Mouse (Mus musculus) myocyte (in vitro differentiated cells): Measurements from ENCODE around the gene Zan. TPM values are rescaled to one million over a fixed set of nuclear protein-coding genes. Genes with fewer than 3 reads are reported as not detected.

Source experiments
- H3K27me3 ChIP-seq: one replicate; pipeline ENCODE4 v1.6.1; 2011; ENCODE audit not compliant: control insufficient read depth, insufficient read depth, insufficient read length
- H3K36me3 ChIP-seq: one replicate; pipeline ENCODE4 v1.6.1; 2011; ENCODE audit not compliant: control insufficient read depth, insufficient read depth
- H3K4me2 ChIP-seq: one replicate; pipeline ENCODE4 v1.6.1; 2011; ENCODE audit warnings: low read depth, control low read depth
- H3K4me3 ChIP-seq: one replicate; pipeline ENCODE4 v1.5.1; 2011; ENCODE audit warnings: mild to moderate bottlenecking, control low read depth, moderate library complexity
- H3K79me2 ChIP-seq: one replicate; pipeline ENCODE4 v1.6.1; 2011; ENCODE audit not compliant: control insufficient read depth, insufficient read depth
- H3ac ChIP-seq: one replicate; pipeline ENCODE4 v1.6.1; 2011; ENCODE audit not compliant: control insufficient read depth, insufficient read length
- CEBPB ChIP-seq: IDR thresholded peaks from 2 replicates; pipeline ENCODE4 v1.6.1; 2011; ENCODE audit warnings: mild to moderate bottlenecking, moderate library complexity; ENCODE audit not compliant: poor library complexity, insufficient read depth, severe bottlenecking
- E2F4 ChIP-seq: IDR thresholded peaks from one replicate; pipeline ENCODE4 v1.6.1; 2011; ENCODE audit warnings: mild to moderate bottlenecking, control low read depth, moderate library complexity; ENCODE audit not compliant: insufficient read depth
- MAX ChIP-seq: IDR thresholded peaks from one replicate; pipeline ENCODE4 v1.6.1; 2011; ENCODE audit warnings: low read depth, mild to moderate bottlenecking, control low read depth
- MYOD1 ChIP-seq, 3 experiments: IDR thresholded peaks; one replicate each; pipeline ENCODE4 v1.6.1; 2011; ENCODE audit warnings: control low read depth in 2 of 3, low read depth in 2 of 3, mild to moderate bottlenecking in 2 of 3, moderate library complexity in 1 of 3; ENCODE audit not compliant: insufficient read length in 2 of 3, control insufficient read depth in 1 of 3
- MYOG ChIP-seq, 3 experiments: IDR thresholded peaks; one replicate each; pipeline ENCODE4 v1.6.1; 2011; ENCODE audit warnings: control low read depth in 2 of 3, low read depth in 2 of 3, mild to moderate bottlenecking in 2 of 3; ENCODE audit not compliant: insufficient read length in 2 of 3, control insufficient read depth in 1 of 3, insufficient read depth in 1 of 3
- POLR2A ChIP-seq: IDR thresholded peaks from one replicate; pipeline ENCODE4 v1.6.1; 2011; ENCODE audit warnings: low read depth, mild to moderate bottlenecking, control low read depth, moderate library complexity; ENCODE audit not compliant: insufficient read length
- POLR2AphosphoS2 ChIP-seq: IDR thresholded peaks from one replicate; pipeline ENCODE4 v1.6.1; 2011; ENCODE audit warnings: low read depth, control low read depth; ENCODE audit not compliant: insufficient read length
- REST ChIP-seq: IDR thresholded peaks from one replicate; pipeline ENCODE4 v1.6.1; 2011; ENCODE audit warnings: mild to moderate bottlenecking, control low read depth, moderate library complexity; ENCODE audit not compliant: insufficient read depth, insufficient read length
- SRF ChIP-seq: IDR thresholded peaks from one replicate; pipeline ENCODE4 v1.6.1; 2011; ENCODE audit warnings: low read depth; ENCODE audit not compliant: control insufficient read depth, insufficient read length
- TCF12 ChIP-seq: IDR thresholded peaks from one replicate; pipeline ENCODE4 v1.6.1; 2011; ENCODE audit warnings: mild to moderate bottlenecking, control low read depth; ENCODE audit not compliant: poor library complexity, insufficient read depth, severe bottlenecking
- TCF3 ChIP-seq: IDR thresholded peaks from one replicate; pipeline ENCODE4 v1.6.1; 2011; ENCODE audit warnings: low read depth, control low read depth; ENCODE audit not compliant: insufficient read length
- USF1 ChIP-seq: IDR thresholded peaks from one replicate; pipeline ENCODE4 v1.6.1; 2011; ENCODE audit warnings: low read depth, mild to moderate bottlenecking, control low read depth, moderate library complexity
- polyA plus RNA-seq: library from polyadenylated mRNA; unstranded; fragments of >200 nt; fragmentation: generic; extraction: Trizol; gene quantifications from one replicate; pipeline ENCODE4 v1.2.1, GENCODE M21; 2012; ENCODE audit warnings: missing spikeins

Zan gene
- polyA plus RNA-seq, 1 experiment, result 0.01 TPM

DNA sequence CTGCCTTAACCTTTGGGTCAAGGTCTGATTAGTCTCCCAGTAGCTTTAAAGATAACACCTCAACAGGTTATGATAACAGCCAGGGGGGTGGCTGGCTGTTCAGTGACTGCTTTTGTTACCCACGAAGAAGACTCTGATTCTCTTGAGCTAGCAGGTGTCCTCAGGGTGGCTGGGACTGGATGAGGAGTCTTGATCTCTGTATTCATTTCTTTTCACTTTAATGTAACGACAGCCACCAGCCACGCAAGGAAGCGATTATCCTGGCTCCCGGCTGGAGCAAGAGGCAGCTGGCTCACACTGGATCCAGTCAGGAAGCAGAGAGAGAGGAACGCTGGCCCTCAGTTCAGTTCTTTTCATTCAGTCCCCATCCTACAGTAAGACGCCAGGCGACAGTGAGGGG lies 139.7 kb downstream of the Zan start:
- peak overlapping the region; percentile 28 for H3K4me3 ChIP-seq
- H3K27me3 ChIP-seq, result no peaks in the 10 kb centered on the region
- H3K4me2 ChIP-seq, result peak overlapping the region; percentile 74
- no peak overlapping the region for H3ac ChIP-seq
- no peaks in the 10 kb centered on the region for H3K36me3 ChIP-seq
- H3K79me2 ChIP-seq, result no peaks in the 10 kb centered on the region
- TF ChIP-seq POLR2A, result no peak
- TF ChIP-seq USF1, result no peak
- TF ChIP-seq MYOD1 (IDR thresholded peaks at IDR 0.05; ENCODE audit: control insufficient read depth in 1 of 3, insufficient read length in 2 of 3, low read depth in 2 of 3), result no peak
- no peak for TF ChIP-seq TCF12
- no peak for TF ChIP-seq POLR2AphosphoS2
- TF ChIP-seq TCF3, result no peak
- no peak for TF ChIP-seq E2F4
- no peak for TF ChIP-seq CEBPB
- TF ChIP-seq REST, result no peak
- no peak for TF ChIP-seq MYOG (IDR thresholded peaks at IDR 0.05; ENCODE audit: control insufficient read depth in 1 of 3, insufficient read depth in 1 of 3, insufficient read length in 2 of 3, low read depth in 2 of 3)
- no peak for TF ChIP-seq SRF
- TF ChIP-seq MAX, result no peak

DNA sequence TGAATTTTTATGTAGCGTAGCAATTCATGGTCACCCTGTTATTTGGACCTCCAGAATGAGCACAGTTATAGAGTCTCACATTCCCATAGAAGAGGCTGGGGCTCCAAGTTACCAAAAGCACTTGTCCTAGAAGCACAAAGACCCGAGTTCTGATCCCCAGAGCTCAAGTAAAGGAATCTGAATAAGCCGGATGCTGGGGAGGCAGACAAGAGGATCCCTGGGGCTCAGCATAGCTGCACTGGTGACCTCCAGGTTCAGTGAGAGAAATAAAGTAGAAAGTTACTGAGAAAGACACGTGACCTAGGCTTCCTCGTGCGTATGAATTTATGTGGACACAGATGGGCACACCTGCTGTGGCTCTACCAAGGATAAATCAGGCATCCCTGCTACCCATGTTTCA lies 141.8 kb downstream of the Zan start:
- no peak overlapping the region for H3K4me2 ChIP-seq
- no peaks in the 10 kb centered on the region for H3K36me3 ChIP-seq
- H3K79me2 ChIP-seq, result no peaks in the 10 kb centered on the region
- no peak overlapping the region for H3ac ChIP-seq
- no peak overlapping the region for H3K4me3 ChIP-seq
- TF ChIP-seq USF1 (no peak), MYOD1 (IDR thresholded peaks at IDR 0.05; ENCODE audit: control insufficient read depth in 1 of 3, insufficient read length in 2 of 3, low read depth in 2 of 3) (no peak), TCF3 (no peak), REST (no peak), TCF12 (no peak), POLR2AphosphoS2 (no peak), SRF (no peak), POLR2A (no peak), E2F4 (no peak), CEBPB (no peak)
- H3K27me3 ChIP-seq, result no peaks in the 10 kb centered on the region

DNA sequence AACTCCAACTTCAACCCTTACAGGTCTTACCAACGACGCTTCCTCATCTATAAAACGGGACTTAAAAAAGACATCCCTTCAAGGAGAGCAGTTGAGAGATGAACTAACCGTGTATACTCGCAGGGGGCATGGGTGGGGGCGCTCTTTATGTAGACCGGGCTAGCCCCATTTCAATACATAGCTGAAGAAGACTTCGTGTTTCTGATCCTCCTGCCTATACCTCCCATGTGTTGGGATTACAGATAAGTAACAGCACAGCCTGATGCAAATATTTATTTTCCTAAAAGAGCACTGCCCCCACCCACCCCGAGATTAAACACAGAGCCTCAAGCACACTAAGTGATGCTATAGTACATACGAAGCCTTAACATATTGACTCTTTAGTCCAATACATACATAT lies 142.5 kb downstream of the Zan start:
- no peaks in the 10 kb centered on the region for H3K79me2 ChIP-seq
- H3K4me3 ChIP-seq, result peak overlapping the region; percentile 45
- no peaks in the 10 kb centered on the region for H3K36me3 ChIP-seq
- TF ChIP-seq TCF3 (no peak), USF1 (no peak)
- H3K4me2 ChIP-seq, result peak overlapping the region; percentile 96
- H3K27me3 ChIP-seq, result no peaks in the 10 kb centered on the region
- H3ac ChIP-seq, result no peak overlapping the region

DNA sequence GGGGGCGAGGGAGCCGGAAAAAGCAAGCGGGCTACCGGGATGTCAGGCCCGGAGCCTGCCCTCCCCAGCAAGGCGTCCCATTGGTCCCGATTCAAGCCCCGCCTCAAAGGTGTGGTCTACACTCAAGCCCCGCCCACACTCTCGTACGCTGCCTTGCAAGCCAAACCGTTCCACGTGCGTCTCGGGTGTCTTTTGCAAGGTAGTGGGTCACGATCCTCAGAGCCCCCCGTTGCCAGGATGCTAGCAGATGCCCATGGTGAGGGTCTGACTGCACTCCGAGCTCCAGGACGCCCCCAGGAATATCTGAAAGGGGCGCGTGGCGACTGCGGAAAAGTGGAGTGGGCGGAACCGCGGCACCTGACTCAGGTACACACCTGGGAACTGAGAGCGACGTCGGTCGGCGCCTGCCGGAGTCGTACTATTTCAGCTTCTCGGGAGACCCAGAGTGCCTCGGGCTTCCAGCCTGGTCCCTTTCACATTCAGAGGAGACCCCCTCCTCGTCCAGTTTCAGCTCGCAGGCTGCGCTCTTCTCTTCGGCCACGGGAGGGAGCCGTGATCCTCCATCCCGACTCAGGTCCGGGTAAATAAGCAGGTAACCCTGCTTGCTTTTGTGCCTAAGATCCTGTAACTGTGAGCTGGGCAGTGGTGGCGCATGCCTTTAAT lies 143.2 kb downstream of the Zan start, which contains the start of gene Slc12a9:
Gene Slc12a9, minus strand, starts transcription at position 86 of the 663 bp plus-strand sequence.
- Histone ChIP-seq H3K4me2 (peak within 1 kb of the TSS; percentile 96), H3ac (no peak within 1 kb of the TSS), H3K36me3 (no peaks in the 10 kb centered on the region), H3K79me2 (no peaks in the 10 kb centered on the region), H3K4me3 (peak within 1 kb of the TSS; percentile 45), H3K27me3 (no peaks in the 10 kb centered on the region)
- TF ChIP-seq MYOD1 (IDR thresholded peaks at IDR 0.05; ENCODE audit: control insufficient read depth in 1 of 3, insufficient read length in 2 of 3, low read depth in 2 of 3) (no peak), MAX (no peak), REST (no peak), POLR2A (peak; percentile 42), TCF12 (no peak), POLR2AphosphoS2 (peak; percentile 75)

DNA sequence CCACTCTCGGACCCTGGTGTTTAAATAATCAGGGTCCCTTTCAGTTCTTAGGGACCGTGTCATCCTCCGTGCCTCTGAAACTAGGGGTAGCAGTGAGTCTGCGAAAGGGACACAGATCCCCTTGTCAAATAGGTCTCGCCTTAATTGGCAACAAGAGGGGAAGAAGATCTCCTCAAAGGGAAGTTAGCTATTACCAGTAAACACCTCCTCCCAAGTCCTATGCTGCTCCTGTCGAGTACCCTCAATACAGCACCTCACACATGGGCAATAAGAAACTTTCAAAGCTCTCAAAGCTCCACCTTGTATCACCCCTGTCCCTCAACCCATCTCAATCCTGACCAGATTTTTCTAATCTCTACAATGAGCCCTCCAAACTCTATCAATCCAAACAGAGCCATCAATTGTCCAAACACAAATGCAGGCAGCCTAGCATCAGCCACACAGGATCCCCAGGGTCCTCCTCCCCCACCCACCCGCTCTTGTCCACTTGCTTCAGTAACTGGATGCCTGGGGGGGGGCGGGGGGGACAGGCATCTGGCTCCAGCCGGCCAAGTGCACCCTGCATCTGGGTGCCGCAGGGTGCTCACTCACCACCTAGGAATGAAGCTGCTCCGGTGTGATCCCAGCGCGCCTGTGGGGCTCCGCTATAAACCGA lies 143.9 kb downstream of the Zan start:
- no peaks in the 10 kb centered on the region for H3K36me3 ChIP-seq
- H3K79me2 ChIP-seq, result no peaks in the 10 kb centered on the region
- no peak for TF ChIP-seq REST
- no peak for TF ChIP-seq CEBPB
- no peak for TF ChIP-seq TCF12
- TF ChIP-seq E2F4, result no peak
- TF ChIP-seq USF1, result no peak
- no peak overlapping the region for H3ac ChIP-seq
- peak overlapping the region; percentile 45 for H3K4me3 ChIP-seq
- H3K4me2 ChIP-seq, result peak overlapping the region; percentile 96
- no peaks in the 10 kb centered on the region for H3K27me3 ChIP-seq
